Mouse (Mus musculus) forebrain, embryonic 10.5 days (tissue): ENCODE results near the gene Med16. TPM values are rescaled to one million over a fixed set of nuclear protein-coding genes. Genes with fewer than 3 reads are reported as not detected.

Source experiments
- DNase-seq: peaks from one replicate; pipeline ENCODE4 v3.0.0-alpha.2; 2017; ENCODE audit warnings: low spot score; ENCODE audit errors: extremely low spot score
- H3K27ac ChIP-seq: fragments of 300-500 bp; sonication (generic); 2 replicates; pipeline ENCODE4 v1.5.1; 2016; ENCODE audit warnings: mild to moderate bottlenecking
- H3K27me3 ChIP-seq: fragments of 300-500 bp; sonication (generic); 2 replicates; pipeline ENCODE4 v1.6.1; 2016; ENCODE audit warnings: mild to moderate bottlenecking; ENCODE audit not compliant: poor library complexity, severe bottlenecking
- H3K36me3 ChIP-seq: fragments of 300-500 bp; sonication (generic); replicated peaks from 2 replicates; pipeline ENCODE4 v1.6.1; 2016; ENCODE audit warnings: mild to moderate bottlenecking, moderate library complexity
- H3K4me1 ChIP-seq: fragments of 300-500 bp; sonication (generic); 2 replicates; pipeline ENCODE4 v1.6.1; 2016
- H3K4me3 ChIP-seq: fragments of 300-500 bp; sonication (generic); 2 replicates; pipeline ENCODE4 v1.5.1; 2016; ENCODE audit warnings: mild to moderate bottlenecking, moderate library complexity
- H3K9me3 ChIP-seq: fragments of 300-500 bp; sonication (generic); 2 replicates; pipeline ENCODE4 v1.6.1; 2016; ENCODE audit warnings: mild to moderate bottlenecking, moderate library complexity
- WGBS: fragments of 180-500 bp; shearing (Covaris S2); methylation state at CpG from one replicate; pipeline ENCODE4 v1.1.7; 2016; 5-methylcytosine and 5-hydroxymethylcytosine counted together
- polyA plus RNA-seq: library from polyadenylated mRNA; unstranded; fragments of >200 nt; fragmentation: Nextera tagmentation; extraction: Ambion mirVana; gene quantifications from 2 replicates; pipeline ENCODE4 v1.2.1, GENCODE M21; 2016

Gene Med16
- polyA plus RNA-seq, 1 experiment from 2014 or later, result 65.7 TPM

DNA sequence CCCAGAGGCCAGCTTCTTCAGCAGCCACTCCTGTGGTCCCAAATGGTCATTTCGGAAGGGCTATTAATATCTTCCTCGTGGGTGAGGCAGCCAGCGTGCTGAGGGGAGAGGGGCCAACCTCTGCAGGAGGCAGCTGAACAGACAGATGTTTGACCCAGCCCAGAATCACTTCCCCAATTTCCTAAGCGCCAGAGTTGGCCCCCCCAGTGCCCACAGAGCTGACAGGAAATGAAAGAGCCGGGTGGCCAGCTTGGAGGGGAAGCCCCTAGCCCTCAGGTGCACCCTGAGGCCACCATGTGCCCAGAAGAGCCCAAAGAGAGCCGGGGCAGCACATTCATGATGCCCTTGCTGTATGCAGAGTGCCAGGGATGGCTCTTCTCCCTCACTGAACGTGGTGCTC lies 32.0 kb upstream of the Med16 start:
- peaks cover 69% of the 10 kb centered on the region for H3K4me1 ChIP-seq
- H3K27me3 ChIP-seq, result no peaks in the 10 kb centered on the region
- no peak for DNase-seq
- H3K36me3 ChIP-seq, result peaks cover 62% of the 10 kb centered on the region
- no peak overlapping the region for H3K4me3 ChIP-seq
- H3K9me3 ChIP-seq, result no peaks in the 10 kb centered on the region
- WGBS, result 73% methylated on average over 7 of the region's 7 CpGs
- H3K27ac ChIP-seq, result no peak overlapping the region

- Histone ChIP-seq H3K27me3 (no peaks in the 10 kb centered on the region), H3K4me3 (peak overlapping the region; percentile 16; the same call in 1 of the 2 replicates), H3K27ac (peak overlapping the region; percentile 6; the same call in 1 of the 2 replicates), H3K36me3 (peaks cover 84% of the 10 kb centered on the region), H3K9me3 (no peaks in the 10 kb centered on the region), H3K4me1 (peaks cover 59% of the 10 kb centered on the region)
- DNase-seq, result no peak
- 60% methylated on average over 11 of the region's 11 CpGs for WGBS
These were observed 29.2 kb upstream of the Med16 start for GRCm38 (mm10) chr10:79937775-79938526.

GRCm38 (mm10) chr10:79936911-79937441 lies 28.3 kb upstream of the Med16 start:
- Histone ChIP-seq H3K4me3 (no peak overlapping the region), H3K36me3 (peaks cover 89% of the 10 kb centered on the region), H3K27ac (peak overlapping the region; percentile 27; the same call in 1 of the 2 replicates), H3K27me3 (no peaks in the 10 kb centered on the region), H3K9me3 (no peaks in the 10 kb centered on the region), H3K4me1 (peaks cover 68% of the 10 kb centered on the region)
- DNase-seq, result no peak
- 90% methylated on average over 27 of the region's 27 CpGs for WGBS

GRCm38 (mm10) chr10:79936284-79936910 lies 27.7 kb upstream of the Med16 start:
- H3K36me3 ChIP-seq, result peaks cover 89% of the 10 kb centered on the region
- no peaks in the 10 kb centered on the region for H3K9me3 ChIP-seq
- peaks cover 73% of the 10 kb centered on the region for H3K4me1 ChIP-seq
- WGBS, result 80% methylated on average over 10 of the region's 10 CpGs
- H3K27ac ChIP-seq, result peak overlapping the region; percentile 27; the same call in 1 of the 2 replicates
- DNase-seq, result no peak
- no peaks in the 10 kb centered on the region for H3K27me3 ChIP-seq
- H3K4me3 ChIP-seq, result no peak overlapping the region

GRCm38 (mm10) chr10:79934794-79935569 lies 26.3 kb upstream of the Med16 start:
- Histone ChIP-seq H3K9me3 (no peaks in the 10 kb centered on the region), H3K4me3 (0 out of 2 replicates have a peak overlapping the region, but pooled peaks have one; percentile 1), H3K4me1 (peaks cover 82% of the 10 kb centered on the region), H3K36me3 (peaks cover 88% of the 10 kb centered on the region), H3K27ac (0 out of 2 replicates have a peak overlapping the region, but pooled peaks have one; percentile 78), H3K27me3 (no peaks in the 10 kb centered on the region)
- 93% methylated on average over 16 of the region's 16 CpGs for WGBS
- no peak for DNase-seq

DNA sequence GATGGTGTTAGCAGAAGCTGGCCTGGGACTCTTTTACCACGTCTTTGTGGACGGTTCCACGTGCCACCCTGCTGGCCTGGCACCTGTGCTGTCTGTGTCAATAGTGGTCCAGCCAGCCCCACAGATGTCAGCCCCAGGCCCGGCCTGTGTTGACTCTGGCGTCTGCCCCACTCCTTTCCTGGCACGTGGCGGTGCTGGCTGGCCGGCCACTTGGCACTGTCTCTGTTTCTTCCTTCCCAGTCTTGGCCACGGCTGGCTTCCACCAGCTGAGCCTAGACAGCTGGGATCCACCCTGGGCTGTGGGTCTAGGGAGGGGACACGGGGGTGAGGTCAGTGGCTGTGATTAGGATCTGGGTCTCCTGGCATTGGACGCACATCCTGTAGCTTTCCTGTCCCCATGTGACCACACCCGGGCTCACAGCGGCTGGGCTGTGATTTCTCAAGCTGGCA lies 25.6 kb upstream of the Med16 start:
- Histone ChIP-seq H3K9me3 (no peaks in the 10 kb centered on the region), H3K4me3 (0 out of 2 replicates have a peak overlapping the region, but pooled peaks have one; percentile 1), H3K27ac (peak overlapping the region; percentile 78; the same call in 1 of the 2 replicates), H3K4me1 (peaks cover 82% of the 10 kb centered on the region), H3K27me3 (no peaks in the 10 kb centered on the region), H3K36me3 (peaks cover 81% of the 10 kb centered on the region)
- DNase-seq, result no peak
- 77% methylated on average over 13 of the region's 13 CpGs for WGBS

DNA sequence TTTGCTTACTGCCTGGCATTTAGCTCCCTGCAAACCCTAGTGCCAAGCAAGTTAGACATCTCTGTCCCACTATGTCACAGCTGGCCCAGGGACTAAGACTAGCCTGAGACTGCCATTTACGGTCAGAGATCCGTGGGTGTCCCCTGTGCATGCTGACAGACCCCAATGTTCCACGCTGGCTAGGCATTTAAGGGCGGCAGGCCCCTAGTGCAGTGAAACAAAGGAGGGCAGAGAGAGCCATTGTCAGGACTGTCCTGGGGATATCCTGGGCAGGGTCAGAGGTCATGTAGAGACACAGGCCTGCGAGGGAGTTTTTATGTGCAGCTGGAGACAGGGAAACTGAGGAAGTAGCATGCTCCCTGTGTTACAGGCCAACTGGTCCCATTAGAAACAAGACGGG lies 25.1 kb upstream of the Med16 start:
- peak overlapping the region; percentile 78 for H3K27ac ChIP-seq
- H3K4me3 ChIP-seq, result 0 out of 2 replicates have a peak overlapping the region, but pooled peaks have one; percentile 1
- H3K36me3 ChIP-seq, result peaks cover 78% of the 10 kb centered on the region
- DNase-seq, result no peak
- peaks cover 82% of the 10 kb centered on the region for H3K4me1 ChIP-seq
- H3K27me3 ChIP-seq, result no peaks in the 10 kb centered on the region
- WGBS, result 37% methylated on average over 6 of the region's 6 CpGs
- H3K9me3 ChIP-seq, result no peaks in the 10 kb centered on the region

DNA sequence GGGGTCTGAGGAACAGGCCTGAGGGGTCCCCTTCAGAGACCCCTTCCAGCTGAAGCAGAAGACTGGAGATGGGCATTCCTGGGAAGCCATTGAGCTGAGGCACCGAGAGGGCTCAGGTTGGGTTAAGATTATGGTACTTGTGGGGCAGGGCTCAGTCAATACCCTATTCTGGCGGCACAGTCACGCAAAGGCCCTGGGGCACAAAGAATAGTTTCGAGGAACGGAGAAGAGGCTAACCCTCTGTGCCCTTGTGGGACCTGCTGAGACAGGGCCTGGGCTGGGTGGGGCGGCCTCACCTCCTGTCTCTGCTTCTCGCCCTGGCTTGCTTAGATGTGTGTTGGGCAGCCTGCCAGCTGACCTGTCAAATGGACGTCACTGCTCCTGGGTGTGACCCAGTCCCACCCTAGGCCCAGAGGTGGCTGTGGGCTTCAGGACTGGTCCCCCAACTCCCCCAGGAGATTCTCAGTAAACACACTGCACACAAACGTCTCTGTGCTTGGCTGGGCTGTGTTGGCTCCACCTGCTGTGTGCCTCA lies 24.5 kb upstream of the Med16 start:
- Histone ChIP-seq H3K4me3 (peak overlapping the region; percentile 25; the same call in 1 of the 2 replicates), H3K36me3 (peaks cover 72% of the 10 kb centered on the region), H3K4me1 (peaks cover 82% of the 10 kb centered on the region), H3K27me3 (no peaks in the 10 kb centered on the region), H3K9me3 (no peaks in the 10 kb centered on the region), H3K27ac (peak overlapping the region; percentile 78)
- WGBS, result 75% methylated on average over 9 of the region's 9 CpGs
- no peak for DNase-seq

DNA sequence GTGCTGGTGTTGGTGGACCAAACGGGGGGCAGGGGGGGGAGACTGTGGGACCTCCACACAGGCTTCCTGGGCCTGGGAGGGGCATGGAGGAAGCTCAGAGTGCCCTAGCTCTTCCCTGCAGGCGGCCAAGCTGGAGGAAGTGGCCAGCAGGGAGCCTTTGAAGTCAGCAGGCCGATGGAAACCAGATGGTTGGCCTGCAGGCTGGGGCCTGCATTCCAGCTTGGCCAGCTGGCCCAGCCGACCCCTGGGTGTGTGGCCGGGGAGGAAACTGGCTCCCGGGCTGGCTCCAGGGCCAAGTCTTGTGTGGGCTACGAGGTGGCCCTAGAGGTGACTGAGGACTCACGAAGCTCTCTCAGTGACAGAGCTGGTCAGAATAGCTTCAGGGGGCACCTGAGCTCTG lies 24.0 kb upstream of the Med16 start:
- H3K4me3 ChIP-seq, result peak overlapping the region; percentile 25; the same call in 1 of the 2 replicates
- WGBS, result 35% methylated on average over 8 of the region's 8 CpGs

DNA sequence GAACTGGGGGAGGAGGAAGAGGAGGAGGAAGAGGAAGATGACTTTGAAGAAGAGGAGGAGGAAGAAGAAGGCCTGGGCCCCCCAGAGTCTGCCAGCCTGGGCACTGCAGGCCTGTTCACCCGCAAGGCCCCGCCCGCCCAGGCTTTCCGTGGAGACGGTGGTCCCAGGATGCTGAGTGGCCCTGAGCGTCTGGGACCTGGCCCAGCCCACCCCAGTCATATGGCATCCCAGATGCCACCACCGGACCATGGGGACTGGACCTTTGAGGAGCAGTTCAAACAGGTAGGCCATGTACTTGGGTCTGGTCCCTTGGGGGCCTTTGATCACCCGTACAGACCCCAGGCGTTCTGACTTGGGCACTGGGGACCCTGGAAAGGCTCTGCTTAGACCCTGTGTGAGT lies 23.1 kb upstream of the Med16 start:
- peaks cover 58% of the 10 kb centered on the region for H3K36me3 ChIP-seq
- WGBS, result 91% methylated on average over 9 of the region's 9 CpGs
- no peaks in the 10 kb centered on the region for H3K9me3 ChIP-seq
- 0 out of 2 replicates have a peak overlapping the region, but pooled peaks have one; percentile 78 for H3K27ac ChIP-seq
- H3K4me3 ChIP-seq, result peak overlapping the region; percentile 7; the same call in 1 of the 2 replicates
- no peaks in the 10 kb centered on the region for H3K27me3 ChIP-seq
- DNase-seq, result no peak
- H3K4me1 ChIP-seq, result peaks cover 80% of the 10 kb centered on the region

More for the DNA sequence above, 24.0 kb upstream of the Med16 start:
- Histone ChIP-seq H3K36me3 (peaks cover 67% of the 10 kb centered on the region), H3K9me3 (no peaks in the 10 kb centered on the region), H3K27me3 (no peaks in the 10 kb centered on the region), H3K27ac (peak overlapping the region; percentile 78), H3K4me1 (peaks cover 82% of the 10 kb centered on the region)
- no peak for DNase-seq

DNA sequence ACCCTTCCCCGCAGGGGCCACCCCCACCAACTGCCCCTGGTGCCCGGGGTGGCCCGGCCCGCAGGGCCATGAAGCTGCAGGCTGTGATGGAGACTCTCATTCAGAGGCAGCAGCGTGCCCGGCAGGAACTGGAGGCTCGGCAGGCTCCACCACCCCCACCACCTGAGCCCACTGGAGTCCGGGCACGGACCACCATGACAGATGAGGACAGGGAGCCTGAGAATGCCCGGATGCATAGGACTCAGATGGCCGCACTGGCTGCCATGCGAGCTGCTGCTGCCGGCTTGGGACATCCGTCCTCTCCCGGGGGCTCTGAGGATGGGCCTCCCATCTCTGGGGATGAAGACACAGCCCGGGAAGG lies 22.1 kb upstream of the Med16 start:
- Histone ChIP-seq H3K27ac (peak overlapping the region; percentile 41; the same call in 1 of the 2 replicates), H3K9me3 (no peaks in the 10 kb centered on the region), H3K27me3 (peaks cover 5% of the 10 kb centered on the region; the same call in 1 of the 2 replicates), H3K4me1 (peaks cover 84% of the 10 kb centered on the region), H3K36me3 (peaks cover 55% of the 10 kb centered on the region), H3K4me3 (peak overlapping the region; percentile 98; the same call in 1 of the 2 replicates)
- DNase-seq, result no peak
- WGBS, result 92% methylated on average over 16 of the region's 16 CpGs
